Mouse (Mus musculus) right cerebral cortex, adult 18-20 months (tissue): Measurements from ENCODE around the gene Atp1a3.

ENCODE experiments used
- DNase-seq: peaks from one replicate; pipeline ENCODE4 v3.0.0; 2022; ENCODE audit warnings: mixed read lengths

Gene Atp1a3

GRCm38 (mm10) chr7:24954450-24954849 is 51.3 kb downstream of the Atp1a3 start:
- no peak for DNase-seq

- DNase-seq: no peak
These were observed 51.8 kb downstream of the Atp1a3 start for GRCm38 (mm10) chr7:24953966-24954365.

- no peak for DNase-seq
These were observed 55.7 kb downstream of the Atp1a3 start for GRCm38 (mm10) chr7:24949958-24950623.

GRCm38 (mm10) chr7:24948774-24949173 is 57.0 kb downstream of the Atp1a3 start:
- no peak for DNase-seq

- DNase-seq: no peak
These were observed 58.3 kb downstream of the Atp1a3 start for GRCm38 (mm10) chr7:24947316-24948048.

GRCm38 (mm10) chr7:24944257-24944950 is 61.4 kb downstream of the Atp1a3 start, which contains the start of gene Gm4881:
Gene Gm4881 (minus strand): TSS chr7:24944494.
- no peak for DNase-seq

GRCm38 (mm10) chr7:24943641-24944040 is 62.1 kb downstream of the Atp1a3 start:
- no peak for DNase-seq

- no peak for DNase-seq
These were observed 74.1 kb downstream of the Atp1a3 start for GRCm38 (mm10) chr7:24931651-24932050.

- no peak for DNase-seq
These were observed 75.3 kb downstream of the Atp1a3 start for GRCm38 (mm10) chr7:24930475-24930874.
